Mouse (Mus musculus): Measurements from ENCODE around the gene Zdhhc3. TPM values are rescaled to one million over a fixed set of nuclear protein-coding genes. Genes with fewer than 3 reads are reported as not detected.

Zdhhc3 gene
- polyA plus RNA-seq, 1 experiment: 24.7 TPM

- no peak overlapping the region for H3K4me3 ChIP-seq (ENCODE audit: control insufficient read depth, low read depth, low read length)
- H3K27me3 ChIP-seq (ENCODE audit: control insufficient read depth, insufficient read depth, low read length): no peaks in the 10 kb centered on the region
- TF ChIP-seq POLR2A (IDR thresholded peaks at IDR 0.05; ENCODE audit: control insufficient read depth, low read depth, low read length) (no peak), CTCF (IDR thresholded peaks at IDR 0.05; ENCODE audit: control insufficient read depth, insufficient read depth, insufficient replicate concordance, low read depth, low read length) (no peak)
- H3K27ac ChIP-seq (ENCODE audit: control insufficient read depth, insufficient read depth, low read depth, low read length): no peak overlapping the region
- H3K4me1 ChIP-seq (ENCODE audit: control insufficient read depth, insufficient read depth, low read length): peaks cover 3% of the 10 kb centered on the region
- no peaks in the 10 kb centered on the region for H3K36me3 ChIP-seq (ENCODE audit: control insufficient read depth, insufficient read depth, low read length)
Measured at GRCm38 (mm10) chr9:123113931-123114330, 926 bp upstream of the Zdhhc3 start.

DNA sequence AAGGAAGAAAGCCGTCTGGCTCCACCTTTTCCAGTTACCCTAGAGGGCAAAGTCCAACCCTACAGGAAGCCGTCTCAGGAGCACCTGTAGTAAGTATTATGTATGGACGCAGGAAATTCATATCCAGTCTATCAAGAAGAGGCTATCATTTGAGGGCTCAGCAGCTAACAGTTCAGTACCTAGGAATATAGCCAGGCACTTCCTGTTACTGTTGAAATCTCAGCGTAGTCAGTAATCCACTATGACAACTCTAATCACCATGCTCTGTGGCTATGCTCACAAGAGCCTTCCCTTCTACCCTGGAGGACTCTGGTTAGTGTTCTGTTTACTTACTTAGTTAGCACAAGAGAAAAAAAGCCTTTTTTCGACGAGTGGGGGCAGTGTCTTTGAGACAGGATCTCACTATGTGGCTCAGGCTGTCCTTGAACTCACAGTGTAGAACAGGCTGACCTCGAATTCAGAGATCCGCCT is 1.2 kb downstream of the Zdhhc3 start:
- TF ChIP-seq POLR2A (IDR thresholded peaks at IDR 0.05; ENCODE audit: control insufficient read depth, low read depth, low read length) (no peak), CTCF (IDR thresholded peaks at IDR 0.05; ENCODE audit: control insufficient read depth, insufficient read depth, insufficient replicate concordance, low read depth, low read length) (no peak)
- H3K27me3 ChIP-seq (ENCODE audit: control insufficient read depth, insufficient read depth, low read length): no peaks in the 10 kb centered on the region
- H3K4me1 ChIP-seq (ENCODE audit: control insufficient read depth, insufficient read depth, low read length): peaks cover 3% of the 10 kb centered on the region
- no peak overlapping the region for H3K4me3 ChIP-seq (ENCODE audit: control insufficient read depth, low read depth, low read length)
- H3K27ac ChIP-seq (ENCODE audit: control insufficient read depth, insufficient read depth, low read depth, low read length): no peak overlapping the region
- H3K36me3 ChIP-seq (ENCODE audit: control insufficient read depth, insufficient read depth, low read length): no peaks in the 10 kb centered on the region

DNA sequence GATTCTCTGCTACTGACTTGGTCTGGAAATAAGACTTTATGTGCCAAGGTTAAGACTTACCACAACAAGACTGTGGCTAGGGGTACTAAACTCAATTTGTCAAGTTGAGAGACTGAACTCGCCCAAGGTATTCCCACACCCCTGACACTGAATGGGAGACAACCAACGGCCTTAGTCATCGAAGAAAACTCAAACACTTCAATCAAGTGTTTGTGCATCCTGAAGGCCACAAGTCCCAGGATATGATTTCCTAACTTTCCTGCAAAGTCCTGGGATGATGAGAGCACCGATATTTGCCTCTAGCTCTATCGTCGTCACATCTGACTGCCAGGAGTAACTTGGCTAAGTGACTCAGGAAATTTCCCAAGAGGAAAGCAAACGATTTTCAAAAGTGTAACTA is 3.8 kb downstream of the Zdhhc3 start:
- no peaks in the 10 kb centered on the region for H3K36me3 ChIP-seq (ENCODE audit: control insufficient read depth, insufficient read depth, low read length)
- no peak overlapping the region for H3K27ac ChIP-seq (ENCODE audit: control insufficient read depth, insufficient read depth, low read depth, low read length)
- peaks cover 3% of the 10 kb centered on the region for H3K4me1 ChIP-seq (ENCODE audit: control insufficient read depth, insufficient read depth, low read length)
- H3K27me3 ChIP-seq (ENCODE audit: control insufficient read depth, insufficient read depth, low read length): no peaks in the 10 kb centered on the region
- H3K4me3 ChIP-seq (ENCODE audit: control insufficient read depth, low read depth, low read length): no peak overlapping the region
- TF ChIP-seq CTCF (IDR thresholded peaks at IDR 0.05; ENCODE audit: control insufficient read depth, insufficient read depth, insufficient replicate concordance, low read depth, low read length): no peak
- TF ChIP-seq POLR2A (IDR thresholded peaks at IDR 0.05; ENCODE audit: control insufficient read depth, low read depth, low read length): no peak

- Histone ChIP-seq H3K36me3 (ENCODE audit: control insufficient read depth, insufficient read depth, low read length) (no peaks in the 10 kb centered on the region), H3K4me1 (ENCODE audit: control insufficient read depth, insufficient read depth, low read length) (peaks cover 3% of the 10 kb centered on the region), H3K27me3 (ENCODE audit: control insufficient read depth, insufficient read depth, low read length) (no peaks in the 10 kb centered on the region), H3K27ac (ENCODE audit: control insufficient read depth, insufficient read depth, low read depth, low read length) (no peak overlapping the region), H3K4me3 (ENCODE audit: control insufficient read depth, low read depth, low read length) (no peak overlapping the region)
- no peak for TF ChIP-seq POLR2A (IDR thresholded peaks at IDR 0.05; ENCODE audit: control insufficient read depth, low read depth, low read length)
- TF ChIP-seq CTCF (IDR thresholded peaks at IDR 0.05; ENCODE audit: control insufficient read depth, insufficient read depth, insufficient replicate concordance, low read depth, low read length): no peak
Measured at GRCm38 (mm10) chr9:123107186-123107585, 5.8 kb downstream of the Zdhhc3 start.

- H3K27ac ChIP-seq (ENCODE audit: control insufficient read depth, insufficient read depth, low read depth, low read length): no peak overlapping the region
- no peaks in the 10 kb centered on the region for H3K4me1 ChIP-seq (ENCODE audit: control insufficient read depth, insufficient read depth, low read length)
- TF ChIP-seq POLR2A (IDR thresholded peaks at IDR 0.05; ENCODE audit: control insufficient read depth, low read depth, low read length) (no peak), CTCF (IDR thresholded peaks at IDR 0.05; ENCODE audit: control insufficient read depth, insufficient read depth, insufficient replicate concordance, low read depth, low read length) (no peak)
- no peak overlapping the region for H3K4me3 ChIP-seq (ENCODE audit: control insufficient read depth, low read depth, low read length)
- no peaks in the 10 kb centered on the region for H3K27me3 ChIP-seq (ENCODE audit: control insufficient read depth, insufficient read depth, low read length)
- no peaks in the 10 kb centered on the region for H3K36me3 ChIP-seq (ENCODE audit: control insufficient read depth, insufficient read depth, low read length)
Measured at GRCm38 (mm10) chr9:123104362-123104761, 8.6 kb downstream of the Zdhhc3 start.

GRCm38 (mm10) chr9:123103425-123103824 is 9.6 kb downstream of the Zdhhc3 start:
- Histone ChIP-seq H3K27ac (ENCODE audit: control insufficient read depth, insufficient read depth, low read depth, low read length) (no peak overlapping the region), H3K27me3 (ENCODE audit: control insufficient read depth, insufficient read depth, low read length) (no peaks in the 10 kb centered on the region), H3K36me3 (ENCODE audit: control insufficient read depth, insufficient read depth, low read length) (0 out of 2 replicates have a peak, but pooled peaks cover 1% of the 10 kb centered on the region), H3K4me3 (ENCODE audit: control insufficient read depth, low read depth, low read length) (no peak overlapping the region), H3K4me1 (ENCODE audit: control insufficient read depth, insufficient read depth, low read length) (no peaks in the 10 kb centered on the region)
- TF ChIP-seq POLR2A (IDR thresholded peaks at IDR 0.05; ENCODE audit: control insufficient read depth, low read depth, low read length): no peak

DNA sequence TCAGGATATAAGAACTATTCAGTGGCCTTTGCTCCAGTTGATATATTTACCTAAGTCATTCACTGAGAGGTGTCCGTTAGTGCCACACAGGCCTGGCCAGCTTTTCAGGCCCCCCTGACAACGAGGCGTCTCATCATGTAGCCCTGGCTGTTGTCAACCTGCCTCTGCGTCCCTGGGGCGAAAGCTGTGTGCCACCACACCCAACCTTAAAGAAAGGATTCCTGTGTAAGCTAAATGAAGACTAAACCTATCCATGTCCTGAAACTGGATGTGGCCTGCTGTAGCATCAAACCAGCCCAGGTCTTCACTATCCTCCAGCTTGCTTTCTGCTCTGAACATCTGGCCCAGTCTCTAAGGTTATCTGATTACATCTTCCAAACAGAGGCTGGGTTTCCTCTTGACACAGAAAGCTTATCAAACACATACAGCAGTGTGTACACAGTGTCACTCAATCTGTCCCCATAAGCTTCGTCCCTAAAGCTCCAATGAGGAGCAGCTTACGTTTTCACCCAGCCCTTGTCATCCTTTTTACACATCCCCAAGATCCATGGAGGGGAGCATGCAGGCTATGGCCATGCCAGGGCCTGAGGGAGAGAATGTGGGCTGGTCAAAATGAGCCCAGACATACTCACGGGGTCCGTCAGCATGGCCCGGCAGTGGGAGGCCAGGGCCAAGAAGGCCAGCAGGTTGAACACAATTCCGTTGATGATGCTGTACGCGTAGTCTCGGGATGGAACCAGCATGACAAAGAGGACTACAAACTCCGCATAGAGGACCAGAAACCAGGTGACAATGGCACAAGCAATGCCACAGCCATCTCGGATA is 13.2 kb downstream of the Zdhhc3 start:
- no peaks in the 10 kb centered on the region for H3K4me1 ChIP-seq (ENCODE audit: control insufficient read depth, insufficient read depth, low read length)
- no peak overlapping the region for H3K4me3 ChIP-seq (ENCODE audit: control insufficient read depth, low read depth, low read length)
- no peaks in the 10 kb centered on the region for H3K27me3 ChIP-seq (ENCODE audit: control insufficient read depth, insufficient read depth, low read length)
- no peak overlapping the region for H3K27ac ChIP-seq (ENCODE audit: control insufficient read depth, insufficient read depth, low read depth, low read length)
- TF ChIP-seq POLR2A (IDR thresholded peaks at IDR 0.05; ENCODE audit: control insufficient read depth, low read depth, low read length) (no peak), CTCF (IDR thresholded peaks at IDR 0.05; ENCODE audit: control insufficient read depth, insufficient read depth, insufficient replicate concordance, low read depth, low read length) (no peak)
- H3K36me3 ChIP-seq (ENCODE audit: control insufficient read depth, insufficient read depth, low read length): peaks cover 1% of the 10 kb centered on the region; the same call in 1 of the 2 replicates

Measured in testis, adult 2 months (tissue).